Mouse (Mus musculus): ENCODE measurements at regions not wholly inside any gene's neighbourhood (a gene's known extent, or its start where the extent isn't known, plus 50 kb on each side); places are given as distances from the start of the nearest gene placed in this dataset.
"Not testable (repeated sequence)": the region's sequence is repeated elsewhere in the genome, so short reads cannot be mapped to it uniquely, and the experiment has no call there.

DNA sequence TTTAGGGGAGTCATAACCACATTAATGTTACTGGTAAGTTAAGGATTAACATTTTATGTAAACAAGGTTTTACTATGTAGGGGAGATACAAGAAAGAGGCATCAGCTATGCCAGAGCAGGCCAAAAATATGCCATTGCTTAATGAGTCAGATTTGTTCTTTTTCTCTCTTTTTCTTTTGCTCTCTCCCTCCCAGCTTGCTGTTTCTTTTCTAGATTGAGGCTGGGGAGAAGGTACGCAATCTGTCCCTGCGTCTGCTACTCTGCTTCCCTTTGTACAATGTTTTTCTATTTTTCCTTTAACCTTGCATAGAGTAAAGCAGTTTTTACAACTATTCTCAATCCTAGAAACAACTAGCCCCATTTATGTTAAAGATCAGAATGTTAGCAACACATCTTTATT, 754.4 kb downstream of the Kcna4 start:
- DNase-seq (ENCODE audit: low spot score) (no peak), ATAC-seq (ENCODE audit: extremely low read depth, insufficient number of reproducible peaks, low FRiP score, poor library complexity, severe bottlenecking) (no peak)
- Histone ChIP-seq H3K9me3 (replicated peaks) (no peaks in the 10 kb centered on the region), H3K4me3 (ENCODE audit: low read depth, low read length) (no peak overlapping the region), H3K4me1 (ENCODE audit: insufficient read depth, low read depth, low read length) (no peaks in the 10 kb centered on the region), H3K36me3 (replicated peaks) (no peaks in the 10 kb centered on the region), H3K27me3 (ENCODE audit: insufficient read depth, low read length) (no peaks in the 10 kb centered on the region)
- TF ChIP-seq TAL1 (conservative IDR thresholded peaks at IDR 0.05; ENCODE audit: low read depth, low read length) = no peak

DNA sequence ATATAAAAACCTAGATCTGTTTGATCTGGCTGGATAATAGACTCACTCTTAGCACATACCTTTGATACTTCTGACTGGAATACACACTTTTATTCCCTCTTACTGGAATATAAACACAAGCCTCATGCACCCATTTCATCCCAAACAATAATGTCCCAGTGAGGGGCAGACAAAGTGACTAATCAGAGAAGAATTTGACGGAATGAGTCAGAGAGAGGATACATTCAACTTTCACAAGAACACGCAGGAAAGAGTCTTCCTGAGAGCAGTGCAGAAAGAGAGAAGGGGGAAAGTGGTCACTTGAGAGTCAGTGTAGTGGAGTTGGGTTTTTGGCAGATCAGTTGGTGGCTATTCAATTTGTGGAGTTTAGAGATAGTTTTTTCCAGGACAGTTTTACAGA, 755.6 kb downstream of the Kcna4 start:
- ATAC-seq (ENCODE audit: extremely low read depth, insufficient number of reproducible peaks, low FRiP score, poor library complexity, severe bottlenecking) (no peak), DNase-seq (ENCODE audit: low spot score) (no peak)
- no peaks in the 10 kb centered on the region for H3K27me3 ChIP-seq (ENCODE audit: insufficient read depth, low read length)
- no peaks in the 10 kb centered on the region for H3K36me3 ChIP-seq (replicated peaks)
- no peak for TF ChIP-seq TAL1 (conservative IDR thresholded peaks at IDR 0.05; ENCODE audit: low read depth, low read length)
- TF ChIP-seq POLR2AphosphoS5 (IDR thresholded peaks at IDR 0.05; ENCODE audit: insufficient replicate concordance, low read depth, low read length) = no peak
- no peak for TF ChIP-seq GATA1 (IDR thresholded peaks at IDR 0.05; ENCODE audit: borderline replicate concordance, low read length)
- no peak for TF ChIP-seq CTCF (IDR thresholded peaks at IDR 0.05; ENCODE audit: low read depth, low read length)
- TF ChIP-seq GATA2 (IDR thresholded peaks at IDR 0.05; ENCODE audit: borderline replicate concordance, low read depth, low read length) = no peak
- H3K9me3 ChIP-seq (replicated peaks) = no peaks in the 10 kb centered on the region
- H3K4me3 ChIP-seq (ENCODE audit: low read depth, low read length) = no peak overlapping the region
- no peaks in the 10 kb centered on the region for H3K4me1 ChIP-seq (ENCODE audit: insufficient read depth, low read depth, low read length)

DNA sequence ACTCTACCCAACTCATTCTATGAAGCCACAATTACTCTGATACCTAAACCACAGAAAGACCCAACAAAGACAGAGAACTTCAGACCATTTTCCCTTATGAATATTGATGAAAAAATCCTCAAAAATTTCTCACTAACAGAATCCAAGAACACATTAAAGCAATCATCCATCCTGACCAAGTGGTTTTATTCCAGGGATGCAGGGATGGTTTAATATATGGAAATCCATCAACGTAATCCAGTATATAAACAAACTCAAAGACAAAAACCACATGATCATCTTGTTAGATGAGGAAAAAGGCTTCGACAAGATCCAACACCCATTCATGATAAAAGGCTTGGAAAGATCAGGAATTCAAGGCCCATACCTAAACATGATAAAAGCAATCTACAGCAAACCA, 772.3 kb downstream of the Kcna4 start:
- H3K4me1 ChIP-seq (ENCODE audit: insufficient read depth, low read depth, low read length); ATAC-seq (ENCODE audit: extremely low read depth, insufficient number of reproducible peaks, low FRiP score, poor library complexity, severe bottlenecking); H3K36me3 ChIP-seq (replicated peaks); H3K9me3 ChIP-seq (replicated peaks); H3K27me3 ChIP-seq (ENCODE audit: insufficient read depth, low read length); DNase-seq (ENCODE audit: low spot score); H3K4me3 ChIP-seq (ENCODE audit: low read depth, low read length): not testable (repeated sequence)

DNA sequence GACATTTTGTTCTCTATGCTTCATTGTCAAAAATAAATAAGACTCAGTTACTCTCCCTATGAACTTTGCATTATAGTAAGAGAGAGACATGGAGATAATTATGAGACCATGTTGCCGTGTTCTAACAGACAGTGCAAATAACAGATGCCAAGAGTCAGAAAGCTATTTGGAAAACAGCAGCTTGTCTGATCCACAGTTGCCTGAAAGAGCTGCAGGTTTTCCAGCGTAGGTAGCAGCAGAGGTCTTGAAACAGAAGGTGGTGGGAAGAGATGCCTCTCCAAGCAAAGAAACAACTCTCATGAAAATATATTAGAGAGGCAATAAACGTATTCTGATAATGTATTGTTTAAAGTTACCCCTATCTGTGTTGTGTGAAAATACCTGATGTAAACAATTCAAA, 793.5 kb downstream of the Kcna4 start:
- TF ChIP-seq TAL1 (conservative IDR thresholded peaks at IDR 0.05; ENCODE audit: low read depth, low read length) = no peak
- no peak for TF ChIP-seq POLR2AphosphoS5 (IDR thresholded peaks at IDR 0.05; ENCODE audit: insufficient replicate concordance, low read depth, low read length)
- TF ChIP-seq GATA1 (IDR thresholded peaks at IDR 0.05; ENCODE audit: borderline replicate concordance, low read length) = no peak
- TF ChIP-seq GATA2 (IDR thresholded peaks at IDR 0.05; ENCODE audit: borderline replicate concordance, low read depth, low read length) = no peak
- TF ChIP-seq CTCF (IDR thresholded peaks at IDR 0.05; ENCODE audit: low read depth, low read length) = no peak

DNA sequence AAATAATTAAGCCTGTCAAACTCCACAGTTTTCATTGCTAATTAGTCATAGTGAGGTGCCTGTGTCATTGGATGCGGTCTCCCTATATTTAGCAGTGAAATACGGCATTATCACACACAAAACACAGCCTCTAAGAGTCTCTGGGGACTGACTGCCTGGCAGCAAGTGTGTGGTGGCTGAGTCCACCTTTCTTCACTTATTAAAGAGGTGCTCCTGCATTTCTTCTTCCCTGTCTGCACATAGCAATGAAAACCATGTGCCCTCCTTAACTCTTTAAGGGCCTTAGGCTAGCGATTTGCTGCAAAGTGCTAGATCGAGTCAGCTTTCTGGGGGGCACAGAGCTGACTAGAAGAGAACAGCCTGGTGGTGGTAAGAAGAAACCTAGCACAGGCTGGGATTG, 799.8 kb downstream of the Kcna4 start:
- Histone ChIP-seq H3K9me3 (replicated peaks) (no peaks in the 10 kb centered on the region; the same call in 1 of the 2 replicates), H3K36me3 (replicated peaks) (no peaks in the 10 kb centered on the region), H3K4me1 (ENCODE audit: insufficient read depth, low read depth, low read length) (no peaks in the 10 kb centered on the region), H3K4me3 (ENCODE audit: low read depth, low read length) (no peak overlapping the region), H3K27me3 (ENCODE audit: insufficient read depth, low read length) (no peaks in the 10 kb centered on the region)
- ATAC-seq (ENCODE audit: extremely low read depth, insufficient number of reproducible peaks, low FRiP score, poor library complexity, severe bottlenecking) (no peak), DNase-seq (ENCODE audit: low spot score) (no peak)
- TF ChIP-seq CTCF (IDR thresholded peaks at IDR 0.05; ENCODE audit: low read depth, low read length) (no peak), TAL1 (conservative IDR thresholded peaks at IDR 0.05; ENCODE audit: low read depth, low read length) (no peak), GATA1 (IDR thresholded peaks at IDR 0.05; ENCODE audit: borderline replicate concordance, low read length) (no peak), GATA2 (IDR thresholded peaks at IDR 0.05; ENCODE audit: borderline replicate concordance, low read depth, low read length) (no peak)

More for the DNA sequence above, 793.5 kb downstream of the Kcna4 start:
- Histone ChIP-seq H3K9me3 (replicated peaks) (no peaks in the 10 kb centered on the region; the same call in 1 of the 2 replicates), H3K27me3 (ENCODE audit: insufficient read depth, low read length) (no peaks in the 10 kb centered on the region), H3K4me3 (ENCODE audit: low read depth, low read length) (no peak overlapping the region), H3K36me3 (replicated peaks) (no peaks in the 10 kb centered on the region), H3K4me1 (ENCODE audit: insufficient read depth, low read depth, low read length) (no peaks in the 10 kb centered on the region)
- DNase-seq (ENCODE audit: low spot score) (no peak), ATAC-seq (ENCODE audit: extremely low read depth, insufficient number of reproducible peaks, low FRiP score, poor library complexity, severe bottlenecking) (no peak)

DNA sequence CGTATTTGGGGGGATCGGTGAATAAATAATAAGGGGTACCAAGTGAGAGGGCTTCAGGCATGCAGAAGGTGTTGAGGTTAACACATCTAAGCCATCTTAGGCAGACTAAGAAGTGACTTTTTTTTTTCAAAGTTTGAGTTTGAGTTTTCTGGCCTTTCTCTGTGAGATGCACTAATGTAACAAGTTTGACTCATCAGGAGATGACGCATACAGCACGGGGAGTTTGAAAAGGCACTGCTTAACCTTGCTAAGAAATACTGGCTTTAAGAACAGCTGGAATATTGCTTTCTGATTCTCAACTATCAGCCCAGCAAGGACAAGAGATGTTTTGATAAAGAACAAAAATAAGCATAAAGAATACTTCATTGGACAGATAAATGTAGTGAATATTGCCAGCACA, 806.6 kb downstream of the Kcna4 start:
- H3K9me3 ChIP-seq (replicated peaks) = no peaks in the 10 kb centered on the region
- H3K4me1 ChIP-seq (ENCODE audit: insufficient read depth, low read depth, low read length) = no peaks in the 10 kb centered on the region
- no peak overlapping the region for H3K4me3 ChIP-seq (ENCODE audit: low read depth, low read length)
- no peak for DNase-seq (ENCODE audit: low spot score)
- ATAC-seq (ENCODE audit: extremely low read depth, insufficient number of reproducible peaks, low FRiP score, poor library complexity, severe bottlenecking) = no peak
- no peaks in the 10 kb centered on the region for H3K27me3 ChIP-seq (ENCODE audit: insufficient read depth, low read length)
- no peaks in the 10 kb centered on the region for H3K36me3 ChIP-seq (replicated peaks)
- no peak for TF ChIP-seq TAL1 (conservative IDR thresholded peaks at IDR 0.05; ENCODE audit: low read depth, low read length)
- no peak for TF ChIP-seq GATA1 (IDR thresholded peaks at IDR 0.05; ENCODE audit: borderline replicate concordance, low read length)
- no peak for TF ChIP-seq CTCF (IDR thresholded peaks at IDR 0.05; ENCODE audit: low read depth, low read length)
- TF ChIP-seq POLR2AphosphoS5 (IDR thresholded peaks at IDR 0.05; ENCODE audit: insufficient replicate concordance, low read depth, low read length) = no peak
- TF ChIP-seq GATA2 (IDR thresholded peaks at IDR 0.05; ENCODE audit: borderline replicate concordance, low read depth, low read length) = no peak

DNA sequence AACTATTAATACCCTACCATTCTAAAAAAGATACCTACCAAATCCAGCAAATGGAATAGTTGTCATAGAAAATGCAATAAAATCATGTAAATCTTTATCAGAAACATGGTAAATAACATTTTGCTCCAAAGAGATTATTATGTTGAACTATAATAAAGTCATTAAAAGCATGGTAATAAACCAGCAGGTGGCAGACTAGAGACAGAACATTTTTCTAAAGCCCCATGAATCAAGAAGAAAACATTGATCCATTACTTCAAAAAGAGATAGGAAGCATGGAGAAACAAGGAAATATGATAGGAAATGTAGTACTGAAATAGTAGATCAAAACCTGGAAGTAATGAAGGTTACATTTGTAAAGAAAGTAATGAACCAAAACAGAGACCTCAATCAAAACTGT, 819.7 kb downstream of the Kcna4 start:
- Histone ChIP-seq H3K4me3 (ENCODE audit: low read depth, low read length) (no peak overlapping the region), H3K9me3 (replicated peaks) (peaks cover 3% of the 10 kb centered on the region; the same call in 1 of the 2 replicates), H3K36me3 (replicated peaks) (no peaks in the 10 kb centered on the region), H3K27me3 (ENCODE audit: insufficient read depth, low read length) (no peaks in the 10 kb centered on the region), H3K4me1 (ENCODE audit: insufficient read depth, low read depth, low read length) (no peaks in the 10 kb centered on the region)
- ATAC-seq (ENCODE audit: extremely low read depth, insufficient number of reproducible peaks, low FRiP score, poor library complexity, severe bottlenecking) = no peak
- DNase-seq (ENCODE audit: low spot score) = no peak
- TF ChIP-seq TAL1 (conservative IDR thresholded peaks at IDR 0.05; ENCODE audit: low read depth, low read length) = no peak
- TF ChIP-seq POLR2AphosphoS5 (IDR thresholded peaks at IDR 0.05; ENCODE audit: insufficient replicate concordance, low read depth, low read length) = no peak
- no peak for TF ChIP-seq GATA1 (IDR thresholded peaks at IDR 0.05; ENCODE audit: borderline replicate concordance, low read length)

All from G1E (cell line).